ENCODE assay signal across 11 mouse cellular contexts in genomic region chr17:5591604-5592209, GRCm38 (mm10).
A peak's percentile ranks its signal among the peaks of the same experiment; 100 is the strongest.
DNase-seq lines count a peak whose midpoint lies in the region; ATAC-seq and TF ChIP-seq lines count a peak whose summit lies in the region.
"Had no signal": no experiment of that assay in that cellular context is flagged by ENCODE, and none has a peak within 500 bp of the region (broad histone marks: within the 10 kb centered on the region; RNA-seq: fewer than 3 reads in every experiment).

No protein-coding gene starts in this region.

- peaks cover 48% of the 10 kb centered on the region for H3K4me1 ChIP-seq in bone marrow macrophage, adult 2 months (ENCODE audit: control insufficient read depth, insufficient read depth, low read length)
- H3K4me1 ChIP-seq in limb, embryonic 15.5 days: peaks cover 7% of the 10 kb centered on the region; the same call in 1 of the 2 replicates
- H3K4me1 ChIP-seq: forebrain, embryonic 13.5 days had no signal

- TF ChIP-seq CTCF in gastrocnemius, adult 2 months (IDR thresholded peaks at IDR 0.05): no peak
- no peak for TF ChIP-seq CTCF in bone marrow macrophage, adult 2 months (IDR thresholded peaks at IDR 0.05; ENCODE audit: low read depth, low read length)

- H3K4me2 ChIP-seq in limb, embryonic 15.5 days: no peak overlapping the region
- H3K4me2 ChIP-seq: forebrain, embryonic 13.5 days; midbrain, embryonic 15.5 days had no signal

- intact Hi-C loops in gastrocnemius, adult 2 months (cut with DNase I): no loop called here
- intact Hi-C loops in left cerebral cortex, postnatal 10 days (cut with DNase I): no loop called here

- ATAC-seq in limb, embryonic 15.5 days (ENCODE audit: insufficient number of reproducible peaks, low FRiP score, low TSS enrichment, low read depth): no peak
- ATAC-seq: forebrain, embryonic 13.5 days; midbrain, embryonic 15.5 days had no signal

- peak overlapping the region; percentile 54 for H3K27ac ChIP-seq in gastrocnemius, adult 2 months
- H3K27ac ChIP-seq in bone marrow macrophage, adult 2 months (ENCODE audit: insufficient read depth, low read depth, low read length): peak overlapping the region; percentile 92
- 0 out of 2 replicates have a peak overlapping the region, but pooled peaks have one; percentile 29 for H3K27ac ChIP-seq in limb, embryonic 15.5 days
- H3K27ac ChIP-seq: forebrain, embryonic 13.5 days; midbrain, embryonic 15.5 days had no signal

- H3K9ac ChIP-seq in limb, embryonic 15.5 days: no peak overlapping the region
- H3K9ac ChIP-seq: forebrain, embryonic 13.5 days; midbrain, embryonic 15.5 days had no signal

- H3K27me3 ChIP-seq in limb, embryonic 15.5 days: no peaks in the 10 kb centered on the region
- H3K27me3 ChIP-seq: forebrain, embryonic 13.5 days; midbrain, embryonic 15.5 days had no signal

- 23% methylated on average over 6 of the region's 6 CpGs for WGBS in limb, embryonic 15.5 days

- H3K9me3 ChIP-seq in limb, embryonic 15.5 days: no peaks in the 10 kb centered on the region
- H3K9me3 ChIP-seq: forebrain, embryonic 13.5 days; midbrain, embryonic 15.5 days had no signal

- H3K4me3 ChIP-seq in gastrocnemius, adult 2 months: no peak overlapping the region
- peak overlapping the region; percentile 1; the same call in 1 of the 2 replicates for H3K4me3 ChIP-seq in bone marrow macrophage, adult 2 months (ENCODE audit: insufficient read depth, low read length)
- H3K4me3 ChIP-seq in limb, embryonic 15.5 days: no peak overlapping the region
- H3K4me3 ChIP-seq: forebrain, embryonic 13.5 days; midbrain, embryonic 15.5 days had no signal

- peak; percentile 36 for DNase-seq in gastrocnemius, adult 2 months
- no peak for DNase-seq in gastrocnemius, postnatal 25 days
- DNase-seq in left cerebral cortex, postnatal 10 days (ENCODE audit: extremely low spot score in 1 of 2, low spot score in 2 of 2): peak; percentile 27 to 47
- no peak for DNase-seq in left cerebral cortex, adult 8-10 months (ENCODE audit: low spot score in 2 of 2)
- DNase-seq in retina, embryonic 14.5 days (ENCODE audit: low spot score): no peak
- DNase-seq in cerebellum, adult 11 months: no peak
- DNase-seq: cerebellum, postnatal 36 days had no signal

- no peak for TF ChIP-seq POLR2A in bone marrow macrophage, adult 2 months (IDR thresholded peaks at IDR 0.05; ENCODE audit: borderline replicate concordance, low read depth, low read length)

- H3K36me3 ChIP-seq in limb, embryonic 15.5 days: no peaks in the 10 kb centered on the region
- H3K36me3 ChIP-seq: midbrain, embryonic 15.5 days had no signal

Comparison
In these comparisons a context has a peak if more than half of its experiments do, and no peak if none do; other contexts are left out.
1. DNase-seq: peak in gastrocnemius, adult 2 months (single experiment) and left cerebral cortex, postnatal 10 days (2 of 2); none in gastrocnemius, postnatal 25 days (single experiment), left cerebral cortex, adult 8-10 months (0 of 2), retina, embryonic 14.5 days (single experiment) and cerebellum, adult 11 months (single experiment).
2. H3K27ac ChIP-seq: peak in every context shown above with its lines; median percentile 92 in bone marrow macrophage, adult 2 months; 54 in gastrocnemius, adult 2 months; 29 in limb, embryonic 15.5 days.